Mouse (Mus musculus) adrenal gland, adult 8-10 months (tissue): ENCODE data around the gene Cpeb3. TPM values are rescaled to one million over a fixed set of nuclear protein-coding genes. Genes with fewer than 3 reads are reported as not detected.
A peak's percentile ranks its signal among the peaks of the same experiment; 100 is the strongest.
"Not testable (repeated sequence)": the region's sequence is repeated elsewhere in the genome, so short reads cannot be mapped to it uniquely, and the experiment has no call there.

ENCODE experiments used
- DNase-seq: peaks from one replicate; pipeline ENCODE4 v3.0.0; 2022
- total RNA-seq, 4 experiments: library from RNA; stranded (reverse); gene quantifications; 2 replicates each; pipeline ENCODE4 v1.2.4; 2022

Gene Cpeb3
- total RNA-seq, 4 experiments from 2014 or later, result 20.4 to 29.9 (median 26.0) TPM

DNA sequence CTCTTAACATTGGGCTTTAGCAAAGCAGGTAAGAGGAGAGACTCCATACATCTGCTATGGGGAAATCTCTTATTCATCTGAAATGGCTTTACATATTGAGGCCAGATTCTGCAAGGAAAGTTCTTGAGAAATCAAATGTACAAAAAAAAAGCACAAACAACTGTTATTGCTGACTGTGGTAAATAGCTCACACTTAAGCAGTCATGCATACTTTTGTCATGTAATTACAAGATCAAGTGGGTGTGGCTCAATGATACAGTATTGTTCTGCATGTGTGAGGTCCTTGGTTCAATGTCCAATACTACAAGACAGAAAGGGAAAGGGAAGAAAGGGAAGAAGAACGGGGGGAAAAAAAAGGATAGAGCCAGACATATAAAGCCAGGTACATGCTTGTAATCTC lies 62.6 kb downstream of the Cpeb3 start:
- DNase-seq, result no peak

DNA sequence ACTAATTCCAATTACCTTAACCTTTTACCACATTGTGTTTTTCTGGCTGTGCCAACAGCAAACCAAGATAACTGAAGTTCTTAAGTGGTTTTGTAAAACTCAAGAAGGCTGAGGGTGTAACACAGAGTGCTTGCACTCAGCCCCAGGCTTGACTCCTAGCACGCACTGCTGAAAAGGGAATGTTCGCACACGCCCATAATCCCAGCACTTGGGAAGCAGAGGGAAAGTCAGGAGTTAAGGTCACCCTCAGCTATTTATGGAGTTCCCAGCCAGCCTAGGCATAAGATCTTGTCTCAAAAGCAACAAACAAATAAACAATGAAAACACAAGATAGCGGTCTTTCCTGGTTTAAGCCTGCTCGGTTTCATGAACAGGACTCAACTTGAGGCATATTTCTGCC lies 63.0 kb downstream of the Cpeb3 start:
- no peak for DNase-seq

DNA sequence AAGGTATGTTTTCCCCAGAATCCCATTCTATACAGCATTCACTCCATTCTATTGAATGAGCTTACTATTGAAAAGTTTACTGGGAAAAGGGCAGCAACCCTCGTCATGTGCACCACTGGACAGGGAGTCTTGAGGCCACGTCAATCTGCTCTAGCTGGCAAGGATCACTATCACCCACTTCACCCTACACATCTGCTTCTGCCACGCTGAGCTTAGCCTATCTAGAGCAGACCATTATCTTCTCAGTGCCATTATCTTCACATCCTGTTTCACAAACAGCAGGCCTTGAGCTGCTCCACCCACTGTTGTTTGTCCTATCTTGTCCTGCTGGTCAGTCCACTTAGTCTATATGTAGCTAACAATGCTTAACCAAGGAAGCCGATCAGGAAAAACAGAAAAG lies 66.8 kb downstream of the Cpeb3 start:
- DNase-seq, result no peak

DNA sequence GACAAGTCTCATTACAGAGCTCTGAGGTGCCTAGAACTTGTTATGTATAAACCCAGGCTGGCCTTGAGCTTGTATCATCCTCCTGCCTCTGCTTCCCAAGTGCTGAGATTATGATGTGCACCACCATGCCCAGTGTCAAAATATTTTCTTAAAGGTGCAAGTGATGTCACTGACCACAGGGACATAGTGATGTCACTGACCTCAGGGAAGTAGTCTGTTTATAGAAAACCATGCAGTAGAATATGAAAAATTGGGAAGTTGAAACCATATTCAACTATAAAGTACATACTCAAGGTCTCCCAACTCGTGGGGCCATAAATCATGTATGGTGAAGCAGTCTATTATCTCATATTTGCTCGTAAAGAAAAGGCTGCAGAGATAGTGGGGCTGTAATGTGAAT lies 71.3 kb downstream of the Cpeb3 start:
- DNase-seq, result no peak

DNA sequence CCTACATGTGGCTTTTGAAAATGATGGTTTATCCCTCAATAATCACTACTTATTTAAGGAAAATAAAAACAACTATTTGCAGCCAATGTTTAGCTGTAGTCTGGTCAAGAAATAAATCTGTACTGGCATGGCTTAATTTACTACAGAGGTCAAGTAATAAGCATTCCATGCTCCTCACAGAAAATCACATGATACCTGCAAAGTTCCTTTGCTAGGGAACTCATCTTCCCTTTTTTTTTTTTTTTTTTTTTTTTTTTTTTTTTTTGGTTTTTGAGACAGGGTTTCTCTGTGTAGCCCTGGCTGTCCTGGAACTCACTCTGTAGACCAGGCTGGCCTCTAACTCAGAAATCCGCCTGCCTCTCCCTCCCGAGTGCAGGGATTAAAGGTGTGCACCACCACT lies 72.9 kb downstream of the Cpeb3 start:
- not testable (repeated sequence) for DNase-seq

DNA sequence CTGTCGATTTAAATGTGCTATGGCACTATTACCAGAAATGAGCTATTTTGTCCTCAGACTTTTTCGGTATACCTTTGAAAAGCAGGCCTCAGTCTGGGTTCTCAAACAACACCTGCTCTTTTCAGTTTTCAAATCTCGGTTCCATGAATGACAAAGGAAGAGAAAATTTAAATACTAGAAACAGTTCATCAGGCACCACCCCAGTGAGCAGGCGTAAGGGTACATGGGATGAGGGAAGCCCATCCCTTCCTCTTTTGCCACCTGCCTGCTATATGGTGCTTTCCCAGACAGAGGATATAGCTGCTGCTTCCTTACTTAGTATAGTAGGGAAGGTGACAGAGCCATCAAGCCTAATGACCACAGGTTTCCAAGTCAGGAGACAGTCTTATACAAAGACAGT lies 74.7 kb downstream of the Cpeb3 start:
- no peak for DNase-seq

DNA sequence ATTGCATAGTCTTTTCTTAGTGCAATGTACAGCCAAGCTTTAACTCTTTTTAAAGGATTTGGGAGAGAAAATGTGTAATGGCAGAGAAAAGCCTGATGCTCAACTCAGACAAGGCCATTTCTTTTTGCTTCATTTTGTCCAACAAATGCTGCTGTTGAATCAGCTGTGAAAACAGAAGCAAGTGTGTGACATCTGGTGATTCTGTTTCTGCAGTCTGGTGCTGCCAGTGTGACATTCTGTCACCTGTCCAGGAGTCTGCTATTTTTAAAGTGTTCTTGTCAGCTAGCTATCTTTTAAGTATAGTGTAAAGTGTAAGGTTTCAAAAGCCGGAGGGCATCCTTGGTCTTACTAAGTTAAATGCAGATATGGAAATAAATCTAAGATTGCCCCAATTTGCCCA lies 76.7 kb downstream of the Cpeb3 start:
- DNase-seq, result no peak

DNA sequence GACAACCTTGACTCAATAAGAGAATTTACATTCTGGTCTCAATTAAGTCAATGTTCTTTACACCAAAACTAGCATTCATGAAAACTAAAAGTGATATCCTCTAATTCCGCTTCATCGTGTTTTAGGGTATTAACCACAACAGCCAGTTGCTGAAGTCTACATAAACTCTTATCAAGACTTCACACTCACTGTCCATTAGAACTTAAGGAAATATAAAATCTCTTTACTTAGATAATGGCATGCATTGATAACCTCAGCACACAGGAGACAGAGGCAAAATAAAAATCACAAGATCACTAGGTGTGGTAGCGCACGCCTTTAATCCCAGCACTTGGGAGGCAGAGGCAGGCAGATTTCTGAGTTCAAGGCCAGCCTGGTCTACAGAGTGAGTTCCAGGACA lies 79.9 kb downstream of the Cpeb3 start:
- DNase-seq, result no peak

DNA sequence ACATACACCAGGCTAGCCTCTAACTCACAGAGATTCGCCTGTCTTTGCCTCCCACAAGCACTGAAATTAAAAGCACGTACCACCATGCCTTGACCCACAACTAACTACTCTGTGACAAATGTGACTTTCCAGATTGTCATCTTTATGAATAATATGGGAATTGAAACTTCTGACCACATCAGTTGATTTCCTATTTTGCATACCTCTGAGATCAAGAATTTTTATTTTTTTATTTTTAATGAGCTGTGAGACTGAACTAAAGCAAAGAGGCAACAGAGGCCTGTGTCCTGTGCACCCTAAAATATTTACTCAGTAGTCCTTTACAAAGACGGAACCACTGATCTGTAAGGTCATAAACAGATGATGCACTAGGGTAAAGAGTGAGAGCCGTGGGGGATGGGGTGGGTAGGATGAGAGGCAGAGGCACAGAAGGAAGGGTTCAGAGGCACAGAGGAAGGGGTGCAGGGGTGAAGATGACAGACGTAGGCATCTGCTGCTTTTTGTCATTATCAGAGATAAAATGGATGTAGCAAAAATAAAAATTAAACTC lies 81.3 kb downstream of the Cpeb3 start:
- no peak for DNase-seq

DNA sequence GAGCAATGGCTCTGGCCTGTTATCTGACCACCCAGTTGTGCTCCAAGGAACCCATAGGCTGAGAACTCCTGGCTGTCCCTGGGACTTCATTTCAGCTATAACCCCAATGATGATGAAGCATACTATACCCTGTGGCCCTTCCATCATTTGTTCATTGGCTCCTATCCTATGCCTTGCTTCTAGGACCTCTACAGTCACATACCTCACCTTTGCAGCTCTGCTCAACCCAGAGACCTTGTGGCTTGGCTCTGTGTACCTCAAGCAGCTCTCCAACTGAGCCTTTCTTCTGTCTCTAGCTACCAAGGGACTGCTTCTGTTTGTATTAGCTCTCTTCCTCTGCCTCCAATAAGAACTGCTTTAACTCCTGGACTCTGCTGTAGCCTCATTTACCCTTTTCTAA lies 83.4 kb downstream of the Cpeb3 start:
- no peak for DNase-seq

DNA sequence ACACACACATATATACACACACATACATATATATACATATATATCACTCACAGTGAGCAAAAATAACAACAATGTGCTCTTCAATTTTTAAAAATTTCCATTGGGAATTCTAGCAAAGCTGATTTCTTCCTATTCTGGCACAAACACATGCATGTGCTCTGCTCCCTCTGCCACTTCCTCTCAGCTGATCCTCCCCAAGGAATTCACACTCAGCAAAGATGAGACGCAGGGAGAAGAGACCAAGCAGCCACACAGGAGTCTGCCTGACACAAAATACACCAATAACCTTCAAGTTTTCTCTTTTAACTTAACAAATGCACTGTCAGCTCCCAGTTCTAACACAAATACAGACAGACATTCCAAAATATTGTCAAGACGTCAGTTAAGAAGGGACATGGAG lies 89.1 kb downstream of the Cpeb3 start:
- DNase-seq, result no peak

DNA sequence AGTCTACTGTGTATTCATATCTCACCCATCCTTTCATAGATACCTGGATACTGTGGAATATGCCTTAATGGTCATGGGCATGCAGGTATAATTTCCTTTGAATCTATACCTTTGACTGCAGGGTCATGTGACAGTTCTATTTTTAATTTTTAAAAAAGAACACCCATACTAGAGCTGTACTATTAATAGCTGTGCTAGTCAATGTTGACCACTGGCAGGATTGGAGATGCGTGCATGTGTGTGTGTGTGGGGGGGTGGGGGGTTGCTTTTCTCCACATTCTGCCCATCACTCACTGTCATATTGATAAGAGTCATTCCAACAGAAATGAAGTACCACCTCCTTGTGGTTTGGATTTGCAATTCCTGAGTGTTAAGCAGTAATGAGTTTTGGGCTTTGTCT lies 92.6 kb downstream of the Cpeb3 start:
- DNase-seq, result no peak

DNA sequence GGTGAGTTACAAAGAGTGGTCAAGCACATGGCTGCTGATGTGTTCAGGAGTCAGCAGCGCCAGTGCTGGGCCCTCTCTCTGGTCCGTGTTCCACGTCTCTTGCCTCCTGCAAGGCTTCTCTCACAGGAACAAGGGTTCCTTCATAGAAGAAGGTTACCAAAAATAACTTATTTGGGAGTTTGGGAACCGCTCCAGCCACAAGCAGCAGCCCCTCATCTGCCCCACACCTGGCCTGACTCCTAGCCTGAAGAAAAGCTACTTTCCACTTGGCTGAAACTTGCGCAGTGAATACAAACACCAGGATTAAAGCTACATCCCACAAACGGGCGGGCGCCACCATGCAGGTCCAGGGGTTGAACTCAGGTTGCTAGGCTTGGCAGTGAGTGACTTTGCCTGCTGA lies 93.0 kb downstream of the Cpeb3 start:
- no peak for DNase-seq

DNA sequence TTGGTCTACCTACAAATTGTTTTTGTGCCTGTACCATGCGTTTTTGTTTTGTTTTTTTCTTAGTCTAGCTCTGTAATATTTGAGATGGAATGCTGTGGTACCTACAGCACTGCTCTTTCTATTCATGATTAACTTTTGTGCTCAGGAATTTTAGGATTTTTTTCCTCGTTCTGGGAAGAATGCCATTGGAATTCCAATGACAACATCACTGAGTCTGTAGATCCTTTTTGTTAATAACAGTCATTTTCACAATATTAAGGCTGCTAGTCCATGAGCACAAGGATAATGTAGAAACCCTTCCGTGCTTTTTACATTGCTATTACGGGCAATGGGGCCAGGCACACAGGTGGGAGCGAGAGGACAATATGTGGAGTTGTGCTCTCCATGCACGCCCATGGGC lies 96.6 kb downstream of the Cpeb3 start:
- no peak for DNase-seq

DNA sequence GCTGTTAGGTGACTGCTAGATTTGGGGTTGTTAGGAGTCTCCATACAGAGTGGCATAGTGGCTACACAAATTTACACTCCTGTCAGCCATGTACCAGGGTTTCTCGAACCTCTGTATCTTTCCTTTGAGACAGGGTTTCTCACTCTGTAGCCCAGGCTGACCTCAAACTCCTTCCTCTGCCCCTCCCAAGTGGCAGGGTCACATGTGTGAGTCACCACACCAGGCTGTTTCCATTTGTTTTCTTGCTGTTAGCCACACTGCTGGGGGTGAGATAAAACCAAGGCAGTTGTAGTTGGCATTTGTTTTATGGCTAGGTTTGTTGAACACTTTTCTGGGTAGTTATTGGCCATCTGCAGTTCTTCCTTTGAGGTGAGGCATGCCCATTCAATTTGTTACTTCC lies 97.9 kb downstream of the Cpeb3 start:
- peak; percentile 55 for DNase-seq

DNA sequence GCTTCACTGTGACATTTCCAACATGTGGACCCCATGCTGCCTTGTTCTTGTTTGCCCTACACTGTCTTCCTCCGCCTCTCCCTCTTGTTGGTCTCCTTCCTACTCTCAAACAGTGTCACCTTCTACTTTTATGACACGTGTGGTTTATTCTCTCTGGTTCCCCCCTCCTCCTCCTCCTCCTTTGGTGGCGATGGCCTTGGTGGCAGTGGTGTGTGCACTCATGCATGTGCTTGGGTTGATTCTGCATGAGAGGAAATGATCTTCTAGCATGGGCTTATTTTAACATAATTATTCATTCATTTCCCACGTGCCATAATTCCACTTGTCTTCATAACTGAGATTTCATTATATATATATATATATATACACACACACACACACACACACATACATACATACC lies 98.5 kb downstream of the Cpeb3 start:
- DNase-seq, result no peak

DNA sequence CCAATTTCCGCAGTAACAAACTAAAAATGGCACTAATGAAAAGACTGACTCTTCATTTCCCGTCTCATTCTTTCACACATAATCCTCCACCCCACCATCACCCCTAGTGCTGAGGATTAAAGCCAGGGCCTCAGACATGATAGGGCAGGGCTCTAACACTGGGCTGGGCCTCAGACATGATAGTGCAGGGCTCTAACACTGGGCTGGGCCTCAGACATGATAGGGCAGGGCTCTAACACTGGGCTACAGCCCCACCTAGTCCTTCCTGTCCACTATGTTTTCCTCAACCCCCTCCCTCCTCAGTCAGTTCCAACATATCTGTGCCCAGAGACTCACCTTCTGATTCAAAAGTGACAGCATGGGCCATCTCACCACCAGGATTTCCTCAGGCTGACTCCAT lies 107.7 kb downstream of the Cpeb3 start:
- no peak for DNase-seq

DNA sequence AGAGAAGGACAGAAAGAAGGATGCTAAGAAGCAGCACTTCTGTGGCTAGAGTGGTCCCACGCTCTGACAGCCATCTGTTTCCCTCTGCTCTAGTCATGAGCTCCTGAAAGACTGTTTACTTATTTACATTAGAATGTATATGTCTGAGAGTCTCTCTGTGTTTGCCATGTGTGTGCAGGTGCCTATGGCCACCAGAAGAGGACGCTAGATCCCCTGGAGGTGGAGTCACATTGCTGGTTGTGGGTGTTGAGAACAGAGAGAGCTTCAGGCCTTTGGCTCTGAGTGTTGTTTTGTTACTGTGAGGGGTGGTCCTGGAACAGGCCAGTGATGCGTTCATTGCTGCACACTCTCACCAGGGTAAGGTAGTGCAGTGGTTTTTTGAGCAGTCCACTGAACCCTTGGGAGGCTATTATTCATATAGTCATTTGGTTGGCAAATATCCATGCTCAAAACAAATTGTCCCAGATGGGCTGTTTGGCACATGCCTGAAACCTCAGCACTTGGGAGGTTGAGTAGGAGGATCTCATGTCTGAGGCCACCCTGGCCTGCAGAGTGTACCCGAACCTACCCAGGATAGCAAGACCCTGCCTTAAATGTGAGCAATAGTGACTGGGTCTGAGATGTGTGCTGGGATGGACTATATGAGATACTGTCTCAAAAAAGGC lies 112.6 kb downstream of the Cpeb3 start:
- no peak for DNase-seq

DNA sequence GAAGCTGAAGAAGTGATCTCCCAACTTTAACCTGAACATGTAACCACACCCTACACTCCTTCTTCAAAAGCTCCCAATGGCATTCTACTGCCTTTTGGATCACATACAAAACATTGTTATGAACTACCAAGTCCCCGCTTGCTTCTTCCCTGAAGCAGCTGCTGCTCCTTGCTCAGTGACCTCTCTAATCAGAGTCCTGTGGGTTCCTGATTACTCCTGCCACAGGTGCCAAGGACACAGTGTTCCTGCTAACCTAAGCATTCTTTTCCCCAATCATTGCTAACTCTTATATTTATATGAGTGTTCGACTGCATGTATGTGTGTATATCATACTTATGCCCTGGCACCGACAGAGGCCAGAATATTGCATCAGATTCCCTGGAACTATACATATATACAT lies 115.2 kb downstream of the Cpeb3 start:
- DNase-seq, result no peak

DNA sequence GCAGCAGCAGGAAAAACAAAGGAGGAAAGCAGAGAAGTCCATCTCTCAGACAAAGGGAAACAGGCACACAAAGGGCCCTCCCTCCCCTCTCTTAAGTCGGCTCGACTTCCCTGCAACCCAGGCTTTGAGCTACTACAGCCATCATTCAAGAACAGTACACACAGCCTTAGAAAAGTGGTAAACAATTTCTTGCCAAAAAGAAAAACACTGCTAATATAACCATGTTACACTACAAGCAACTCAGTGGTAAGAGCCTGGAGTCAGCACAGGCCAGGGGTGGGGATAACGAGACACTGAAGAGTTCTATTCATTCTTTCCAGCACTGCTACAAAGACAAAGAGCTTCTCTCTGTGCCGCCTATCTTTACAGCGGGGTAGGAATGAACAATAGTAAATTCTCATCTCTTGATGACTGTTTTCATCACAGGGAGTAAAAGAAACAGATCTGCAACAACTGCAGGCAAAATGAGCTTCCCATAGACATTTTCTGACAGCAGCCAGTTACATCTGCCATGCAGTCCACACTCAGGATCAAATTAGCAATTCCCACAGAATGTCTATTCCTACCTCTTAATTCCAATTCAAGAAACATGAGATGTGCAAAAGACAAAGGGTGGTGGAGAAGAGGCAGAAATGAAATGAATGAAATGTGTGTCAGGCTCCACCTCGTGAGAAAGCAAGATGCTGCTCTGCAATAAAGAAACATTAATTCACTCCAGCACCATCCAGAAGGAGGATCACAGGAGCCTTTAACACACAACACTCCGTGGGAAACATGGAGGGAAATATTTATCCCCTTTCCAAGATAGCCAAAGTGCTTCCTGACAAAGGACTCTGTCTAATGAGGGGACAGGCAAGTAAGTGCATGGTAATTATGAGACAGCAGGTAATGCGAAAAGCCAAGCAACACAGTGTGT lies 118.0 kb downstream of the Cpeb3 start:
- no peak for DNase-seq

DNA sequence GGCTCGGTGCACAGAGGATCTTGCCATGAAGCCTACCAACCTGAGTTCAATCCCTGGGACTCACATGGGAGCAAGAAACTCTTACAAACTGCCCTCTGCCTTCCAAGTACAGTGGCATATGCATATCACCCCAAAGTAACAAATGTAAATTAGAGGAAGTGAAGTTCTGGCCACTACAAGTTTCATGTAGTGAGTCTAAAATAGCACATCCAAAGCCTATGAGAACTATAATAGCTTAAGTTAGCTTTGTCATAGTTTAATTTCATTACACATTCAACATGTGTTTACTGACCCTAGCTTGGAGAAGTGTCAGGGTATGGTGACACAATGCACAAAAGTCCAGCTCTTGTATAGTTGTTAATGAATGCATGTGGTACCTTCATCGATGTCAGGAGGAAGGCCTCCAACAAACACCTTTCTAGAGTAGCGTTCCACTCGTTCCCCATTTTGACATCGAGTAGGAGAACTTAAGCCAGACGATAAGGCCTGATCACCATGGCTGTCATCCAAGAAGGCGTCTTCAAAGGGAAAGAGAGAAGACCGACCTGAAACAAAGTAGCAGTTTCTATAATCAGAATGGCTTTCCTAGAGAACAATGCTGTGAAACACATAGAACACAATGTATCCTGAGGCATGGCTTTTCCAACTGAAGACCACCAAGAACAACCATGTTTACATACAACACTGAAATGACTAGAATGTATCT lies 120.2 kb downstream of the Cpeb3 start:
- DNase-seq, result no peak

DNA sequence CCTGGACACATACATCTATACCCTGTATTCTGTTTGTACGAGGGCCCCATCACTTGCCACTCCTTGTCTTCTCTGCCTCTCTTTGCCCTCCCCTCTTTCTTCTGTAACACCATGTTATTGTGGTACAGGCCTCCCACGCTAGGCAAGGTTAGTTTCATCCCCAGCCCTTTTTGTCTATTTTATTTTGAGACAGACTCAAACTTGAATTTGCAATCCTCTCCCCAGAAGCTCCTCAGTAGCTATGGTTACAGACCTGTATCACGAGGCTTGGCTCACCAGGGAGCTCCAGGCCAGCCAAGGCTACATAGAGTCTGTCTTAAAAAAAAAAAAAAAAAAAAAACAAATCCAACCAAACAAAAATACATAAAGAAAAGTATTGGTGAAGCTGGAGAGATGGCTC lies 123.9 kb downstream of the Cpeb3 start:
- DNase-seq, result no peak

DNA sequence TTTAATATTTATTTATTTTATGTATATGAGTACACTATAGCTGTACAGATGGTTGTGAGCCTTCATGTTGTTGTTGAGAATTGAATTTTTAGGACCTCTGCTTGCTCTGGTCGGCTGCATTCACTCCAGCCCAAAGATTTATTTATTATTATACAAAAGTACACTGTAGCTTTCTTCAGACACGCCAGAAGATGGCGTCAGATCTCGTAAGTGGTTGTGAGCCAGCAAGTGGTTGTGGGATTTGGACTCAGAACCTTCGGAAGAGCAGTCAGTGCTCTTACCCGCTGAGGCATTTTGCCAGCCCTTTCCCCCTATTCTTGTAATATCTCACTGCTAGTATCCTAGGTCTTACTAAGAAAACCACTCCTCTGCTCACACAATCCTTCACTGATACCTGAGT lies 126.9 kb downstream of the Cpeb3 start:
- no peak for DNase-seq
